Mouse (Mus musculus) hindlimb bud, embryonic 11.5 days (tissue): ENCODE data around the gene Mapkap1.
A peak's percentile ranks its signal among the peaks of the same experiment; 100 is the strongest.

Experiments used
- DNase-seq: peaks from one replicate; pipeline ENCODE4 v3.0.0-alpha.2; 2012; ENCODE audit warnings: low read depth, low spot score; ENCODE audit errors: extremely low spot score

Mapkap1 gene

DNA sequence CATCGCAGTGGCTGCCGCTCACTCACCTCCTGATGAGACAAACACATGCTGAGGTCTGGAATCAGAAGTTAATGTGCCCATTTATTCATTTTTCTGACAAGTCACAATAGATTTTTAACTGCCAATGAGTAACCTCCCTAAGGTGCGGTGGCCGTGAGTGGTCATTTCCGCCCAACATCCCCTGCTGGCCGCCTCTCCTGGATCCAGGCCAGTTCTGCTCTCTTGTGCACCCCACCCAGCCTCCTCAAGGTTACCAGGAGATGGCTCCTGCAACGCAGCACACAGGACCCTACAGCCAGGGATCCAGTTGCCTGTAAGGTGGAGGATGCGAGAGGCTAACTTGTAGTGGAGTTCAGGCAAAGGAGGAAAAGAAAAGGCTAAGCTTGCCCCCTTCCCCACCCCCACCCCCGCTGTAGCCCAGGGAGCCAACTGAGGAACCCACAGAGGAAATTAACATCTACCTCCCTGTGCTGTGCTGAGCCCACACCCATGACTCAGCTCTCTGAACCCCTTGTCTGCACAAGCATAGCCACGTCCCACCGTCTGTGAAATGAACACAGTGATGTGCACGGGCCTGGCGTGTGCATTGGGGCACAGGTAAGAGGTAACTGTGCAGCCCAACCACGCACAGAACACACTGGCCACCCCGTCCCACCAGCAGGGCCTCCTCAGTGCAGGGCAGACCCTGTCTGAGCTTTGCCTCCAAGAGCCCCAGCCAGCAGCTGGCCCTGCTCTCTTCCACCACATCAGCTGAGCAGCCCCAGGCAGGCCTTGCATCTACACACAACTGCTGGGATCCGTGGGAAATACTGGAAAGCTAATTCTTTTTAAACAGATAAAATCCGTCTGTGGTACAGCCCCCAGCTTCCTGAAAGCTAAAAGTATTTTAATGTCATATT is 221.0 kb downstream of the Mapkap1 start:
- no peak for DNase-seq

GRCm38 (mm10) chr2:34628903-34629540 is 222.5 kb downstream of the Mapkap1 start:
- DNase-seq, result no peak

DNA sequence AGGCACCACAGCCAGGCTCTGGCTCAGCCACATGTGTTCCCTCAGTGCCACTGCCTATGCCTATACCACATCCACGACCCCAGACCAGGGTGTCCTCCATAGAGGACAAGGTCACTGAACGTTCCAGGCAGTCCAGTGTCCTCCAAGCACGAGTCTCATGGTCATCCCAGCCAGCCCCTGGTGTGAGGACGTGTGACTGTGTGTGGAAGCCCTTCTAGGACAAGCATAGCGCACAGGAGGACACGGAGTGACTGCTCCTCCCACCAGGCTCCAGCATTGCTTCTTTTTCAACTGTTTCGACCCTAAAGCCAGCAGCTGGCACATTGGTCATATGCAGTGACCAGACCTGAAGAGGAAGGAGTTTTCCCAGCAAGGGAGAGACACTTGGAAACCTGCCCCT is 223.2 kb downstream of the Mapkap1 start:
- no peak for DNase-seq

- no peak for DNase-seq
Observed at GRCm38 (mm10) chr2:34630445-34630844, 223.9 kb downstream of the Mapkap1 start.

DNA sequence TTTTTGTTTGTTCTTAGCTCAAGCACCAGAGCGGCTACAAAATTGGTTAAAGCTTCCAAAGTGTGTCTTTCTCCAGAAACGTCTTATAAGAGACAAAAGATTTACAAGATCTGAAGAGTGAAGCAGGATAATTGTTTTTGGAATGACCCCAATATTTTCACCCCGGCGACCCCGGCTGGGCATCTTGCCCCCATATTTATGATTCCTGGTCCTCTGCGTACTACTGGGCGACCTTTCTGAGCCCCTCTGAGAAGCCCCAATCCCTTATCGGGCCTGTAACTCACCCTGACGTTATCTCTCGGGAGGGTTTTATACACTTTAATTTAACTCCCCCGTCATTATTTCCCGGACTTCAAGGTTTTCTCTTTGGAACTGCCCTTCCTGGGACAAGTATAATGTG is 225.5 kb downstream of the Mapkap1 start:
- no peak for DNase-seq

DNA sequence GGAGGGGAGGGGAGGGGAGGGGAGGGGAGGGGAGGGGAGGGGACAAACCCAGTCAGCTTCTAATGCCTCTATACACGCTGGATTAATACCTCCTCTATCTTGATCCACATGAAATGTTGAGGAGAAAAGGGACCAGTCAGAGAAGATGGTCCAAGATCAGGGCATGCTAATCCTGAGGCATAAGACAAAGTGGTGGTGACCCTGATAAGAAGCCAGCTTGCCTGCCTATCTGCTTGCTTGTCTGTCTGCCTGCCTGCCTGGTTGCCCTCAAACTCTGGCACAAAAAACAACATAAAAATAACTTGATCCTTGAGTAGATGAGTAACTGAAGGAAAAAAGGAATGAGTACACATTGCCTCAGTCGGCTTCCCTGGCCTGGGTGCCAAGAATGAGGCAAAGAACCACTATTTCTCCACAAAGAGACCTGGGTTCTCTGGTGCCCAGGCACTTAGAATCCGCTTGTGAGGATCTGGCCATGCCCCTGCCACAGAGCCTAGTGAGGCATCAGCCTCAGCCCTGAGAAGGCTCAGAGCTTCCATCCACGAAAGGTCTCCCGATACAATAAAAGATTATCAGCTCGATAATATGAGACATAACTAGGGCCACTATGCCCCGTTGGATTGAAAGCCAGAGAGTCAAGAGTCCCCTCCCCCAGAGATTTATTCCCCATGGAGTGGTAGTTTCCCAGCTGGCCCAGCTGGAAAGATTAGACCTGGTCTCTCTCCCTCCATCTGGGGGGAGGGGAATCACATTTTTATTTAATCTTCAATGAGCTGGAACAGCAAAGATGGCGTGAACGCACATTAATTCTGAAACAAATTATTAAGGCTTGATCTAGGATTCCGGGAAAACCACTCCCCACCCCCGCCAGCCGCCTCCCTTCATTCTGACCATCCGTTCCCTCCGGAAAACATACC is 228.9 kb downstream of the Mapkap1 start:
- DNase-seq, result no peak

DNA sequence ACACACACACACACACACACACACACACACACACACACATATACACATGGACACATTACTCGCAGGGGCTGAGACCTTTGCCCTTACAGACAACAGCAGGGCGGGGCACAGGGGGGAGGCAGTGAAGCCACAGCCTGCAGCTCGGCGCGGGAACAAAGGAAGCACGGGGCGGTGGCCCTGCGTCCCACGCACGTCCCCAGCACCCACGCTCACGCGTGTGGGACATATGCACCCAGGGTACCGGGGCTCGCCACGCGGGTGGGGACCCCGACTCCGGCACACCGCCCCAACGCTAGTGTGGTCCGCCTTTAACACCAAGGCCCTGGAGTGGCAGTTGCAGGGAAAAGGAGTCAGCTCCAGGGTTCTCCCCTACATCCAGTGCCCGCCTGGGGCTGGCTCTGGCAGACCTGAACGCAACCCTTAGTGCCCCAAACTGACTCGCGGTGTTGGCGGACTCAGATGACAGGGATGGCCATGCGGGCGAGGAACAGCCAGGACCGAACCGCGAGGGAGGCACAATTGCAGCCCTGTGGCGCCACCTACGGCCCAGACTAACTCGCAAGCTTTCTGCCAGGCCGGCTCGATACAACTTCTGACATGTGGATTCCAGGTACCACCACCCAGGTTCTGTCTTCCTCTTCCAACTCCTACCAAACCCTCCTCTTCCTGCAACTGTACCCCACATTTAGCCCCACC is 232.5 kb downstream of the Mapkap1 start:
- DNase-seq, result peak; percentile 30

- DNase-seq, result no peak
Observed at GRCm38 (mm10) chr2:34639725-34640124, 233.2 kb downstream of the Mapkap1 start.

DNA sequence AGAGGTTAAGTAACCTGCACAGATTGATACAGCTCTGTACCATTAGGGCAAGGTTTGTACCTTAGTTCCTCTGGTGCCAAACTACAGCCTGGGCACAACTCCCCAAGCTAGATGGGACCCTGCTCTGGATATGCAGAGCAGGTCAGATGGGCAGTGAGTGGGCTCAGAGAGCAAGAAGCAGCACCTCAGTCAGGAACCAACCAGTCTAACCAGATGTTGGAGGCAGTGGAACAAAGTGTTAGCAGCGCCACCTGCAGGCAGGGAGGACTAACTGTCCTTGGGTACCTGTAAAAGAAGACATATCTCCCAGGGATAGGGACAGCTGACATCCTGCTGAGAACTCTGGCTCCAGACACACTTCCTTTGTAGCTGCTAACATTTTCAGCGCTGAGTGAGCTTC is 235.8 kb downstream of the Mapkap1 start:
- DNase-seq, result no peak

DNA sequence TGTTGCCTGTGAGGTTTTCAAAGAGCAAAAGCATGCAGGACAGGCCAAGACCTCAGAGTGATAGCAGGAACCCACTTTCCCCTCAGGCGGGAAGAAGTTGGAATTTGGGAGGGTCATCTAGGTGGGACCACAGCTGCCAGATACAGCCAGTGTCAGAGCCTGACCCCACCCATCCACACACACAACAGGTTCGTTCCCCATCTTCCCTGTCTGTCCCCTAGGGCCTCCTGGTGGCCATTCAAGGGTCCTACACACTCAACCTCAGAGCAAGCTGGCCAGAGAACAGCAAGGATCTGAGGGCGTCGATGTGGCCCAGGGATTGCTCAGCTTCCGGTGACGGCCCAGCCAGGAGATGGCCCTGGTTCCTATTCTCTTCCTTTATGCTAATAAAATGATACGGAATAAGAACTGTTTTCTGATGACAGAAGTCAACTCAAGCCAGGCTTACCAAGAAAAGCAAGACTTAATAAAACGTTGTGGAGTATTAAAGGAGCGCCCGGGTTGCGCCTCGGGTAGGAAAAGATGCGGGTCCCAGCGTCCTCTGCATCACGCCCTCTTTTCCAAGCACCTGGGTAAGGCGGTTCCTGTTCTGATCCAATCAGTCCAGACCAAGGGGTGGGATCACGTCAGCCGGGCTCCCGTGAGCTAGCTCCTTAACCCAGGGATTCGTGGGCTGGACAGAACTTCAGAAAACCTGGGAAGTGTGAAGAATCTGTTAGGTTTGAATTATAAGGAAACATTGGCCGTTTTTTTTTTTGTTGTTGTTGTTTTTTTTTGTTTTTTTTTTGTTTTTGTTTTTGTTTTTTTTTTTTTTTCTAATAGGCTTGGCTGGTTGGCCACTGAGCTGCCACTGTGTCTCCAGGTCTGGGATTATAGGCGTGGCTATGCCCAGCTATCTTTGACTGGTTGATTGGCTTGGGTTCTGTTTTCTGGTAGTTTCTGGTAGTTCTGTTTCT is 238.3 kb downstream of the Mapkap1 start:
- peak; percentile 14 for DNase-seq

- DNase-seq, result no peak
Observed at GRCm38 (mm10) chr2:34645851-34646540, 239.4 kb downstream of the Mapkap1 start.

- no peak for DNase-seq
Observed at GRCm38 (mm10) chr2:34646541-34646865, 239.9 kb downstream of the Mapkap1 start.

- no peak for DNase-seq
Observed at GRCm38 (mm10) chr2:34647410-34647809, 240.8 kb downstream of the Mapkap1 start.

DNA sequence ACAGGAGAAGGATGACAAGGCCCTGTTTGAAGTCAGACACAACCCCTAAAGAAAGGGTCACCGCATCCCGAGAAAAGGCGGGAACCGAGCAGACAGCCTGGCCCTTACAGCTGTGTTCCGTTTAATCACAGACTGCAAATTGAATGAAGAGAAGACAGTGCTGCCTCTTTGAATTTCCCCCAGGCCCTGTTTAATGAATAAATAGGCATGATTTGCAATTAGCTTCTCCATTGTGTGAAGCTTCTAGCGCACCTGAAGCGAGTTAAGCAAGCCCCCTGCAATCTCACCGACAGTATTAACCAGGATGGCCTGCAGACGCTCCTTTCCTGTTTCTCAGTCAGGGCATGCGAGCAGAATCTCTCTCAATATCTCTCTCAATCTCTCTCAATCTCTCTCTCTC is 261.2 kb downstream of the Mapkap1 start:
- no peak for DNase-seq

DNA sequence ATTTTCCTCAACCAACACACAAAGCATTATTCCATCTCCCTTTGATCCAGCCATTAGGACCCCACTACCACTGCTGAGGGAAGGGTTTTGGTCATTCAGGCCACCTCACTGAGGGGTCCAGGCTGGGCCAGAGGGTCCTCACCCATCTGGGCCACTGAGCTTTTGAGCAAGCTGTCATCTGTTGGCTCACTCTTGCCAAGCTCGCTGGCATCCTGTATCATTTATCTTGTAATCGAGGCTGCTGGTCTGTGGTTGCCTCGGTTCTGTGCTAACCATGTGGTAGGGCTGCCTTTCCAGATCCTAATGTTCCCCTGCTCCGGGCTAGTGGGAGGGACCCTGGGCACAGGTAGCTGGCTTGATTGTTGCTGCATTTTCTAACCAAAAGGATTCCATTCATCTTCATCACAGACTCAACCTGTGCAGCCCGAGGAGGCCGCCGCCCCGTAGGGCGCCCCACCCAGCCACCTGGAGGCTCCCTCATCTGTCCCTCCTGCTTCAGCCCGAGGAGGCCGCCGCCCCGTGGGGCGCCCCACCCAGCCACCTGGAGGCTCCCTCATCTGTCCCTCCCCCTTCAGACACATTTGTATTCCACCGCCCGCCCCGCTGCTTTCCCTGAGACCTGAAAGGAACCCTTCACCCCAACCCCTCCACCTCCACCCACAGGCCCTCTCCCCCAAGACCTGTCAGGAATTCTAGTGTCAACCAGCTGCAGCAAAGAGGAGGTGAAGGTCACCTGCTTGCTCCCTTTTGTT is 262.0 kb downstream of the Mapkap1 start:
- no peak for DNase-seq

DNA sequence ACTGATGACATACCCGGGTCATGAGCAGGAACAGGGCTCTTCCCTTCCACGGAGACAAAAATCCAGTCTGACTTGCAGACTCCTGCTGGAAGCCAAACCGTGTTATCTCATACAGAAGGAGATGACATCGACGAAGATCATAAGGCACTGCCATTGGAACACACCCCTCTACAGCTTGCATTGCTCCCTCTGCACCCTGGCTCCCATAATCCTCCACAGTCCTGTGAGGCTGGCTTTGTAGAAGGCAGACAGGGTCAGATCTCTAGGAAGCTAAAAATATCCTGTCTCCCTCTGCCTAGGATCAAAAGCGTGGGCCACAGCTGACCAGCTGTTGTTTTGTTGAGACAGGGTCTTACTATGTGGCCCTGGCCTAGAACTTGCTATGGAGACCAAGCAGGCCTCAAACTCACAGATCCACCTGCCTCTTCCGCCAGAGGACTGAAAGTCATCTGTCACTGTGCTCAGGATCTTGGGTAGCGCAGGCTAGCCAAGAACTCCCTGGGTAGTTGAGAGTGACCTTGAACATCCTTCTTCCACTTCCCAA is 262.7 kb downstream of the Mapkap1 start:
- no peak for DNase-seq

GRCm38 (mm10) chr2:34670470-34670869 is 263.9 kb downstream of the Mapkap1 start:
- no peak for DNase-seq

DNA sequence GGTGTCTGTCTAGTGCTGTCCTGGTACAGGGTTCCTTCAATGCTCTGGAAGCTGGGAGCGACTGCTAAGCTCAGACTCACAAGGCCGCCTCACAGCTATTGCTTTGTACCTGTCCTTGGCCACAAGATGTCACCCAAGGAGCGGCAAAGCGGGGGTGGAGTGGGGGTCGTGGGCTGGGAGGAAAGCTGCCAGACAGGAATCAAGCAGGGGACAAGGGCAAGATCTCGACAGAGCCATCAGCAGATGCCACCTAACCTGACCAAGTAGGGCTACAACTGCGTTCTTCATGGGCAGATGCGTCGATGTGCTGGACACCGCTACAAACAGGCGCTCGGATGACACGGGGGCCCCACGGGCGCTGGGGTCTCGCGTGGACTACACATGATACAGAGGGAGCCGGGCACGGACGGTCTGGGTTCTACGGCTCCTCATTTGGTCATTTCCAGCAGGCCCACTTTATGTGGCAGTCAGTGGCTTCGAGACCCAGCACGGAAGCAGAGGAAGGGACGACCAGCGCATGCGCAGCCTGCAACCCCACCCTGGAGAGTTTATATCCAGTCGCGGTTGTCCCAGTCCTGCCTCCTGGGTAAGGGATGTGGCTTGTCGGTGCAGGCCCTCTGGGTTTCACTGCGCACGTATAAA is 264.9 kb downstream of the Mapkap1 start:
- DNase-seq, result peak; percentile 26
